Mouse (Mus musculus): ENCODE data around the gene Arsa. TPM values are rescaled to one million over a fixed set of nuclear protein-coding genes. Genes with fewer than 3 reads are reported as not detected.

Gene Arsa
- total RNA-seq (2021) = 10 to 100 TPM; 12.0 to 14.6 TPM

DNA sequence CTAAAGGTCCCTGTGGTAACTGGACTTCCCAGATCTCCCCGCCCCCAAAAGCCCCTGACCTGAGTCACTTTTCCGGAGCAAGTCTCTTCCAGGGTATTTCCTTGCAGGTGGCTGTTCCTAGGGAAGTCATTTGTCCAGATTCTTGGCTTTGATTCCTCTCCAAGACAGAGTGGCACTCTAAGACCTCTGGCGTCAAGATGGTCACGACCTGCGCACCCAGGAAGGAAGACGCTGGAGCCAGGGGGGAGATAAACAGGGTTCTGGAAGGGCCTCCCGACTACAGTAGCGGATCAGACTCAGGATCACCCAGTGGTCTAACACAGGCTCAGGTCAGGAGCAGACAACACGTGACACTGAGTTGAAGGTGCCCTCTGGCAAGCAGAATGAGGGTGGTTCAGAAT, at the start of gene Arsa:
TSS of gene Arsa (minus strand) at position 335 of the 401 bp plus-strand sequence.
- DNase-seq = peak; percentile 35

DNA sequence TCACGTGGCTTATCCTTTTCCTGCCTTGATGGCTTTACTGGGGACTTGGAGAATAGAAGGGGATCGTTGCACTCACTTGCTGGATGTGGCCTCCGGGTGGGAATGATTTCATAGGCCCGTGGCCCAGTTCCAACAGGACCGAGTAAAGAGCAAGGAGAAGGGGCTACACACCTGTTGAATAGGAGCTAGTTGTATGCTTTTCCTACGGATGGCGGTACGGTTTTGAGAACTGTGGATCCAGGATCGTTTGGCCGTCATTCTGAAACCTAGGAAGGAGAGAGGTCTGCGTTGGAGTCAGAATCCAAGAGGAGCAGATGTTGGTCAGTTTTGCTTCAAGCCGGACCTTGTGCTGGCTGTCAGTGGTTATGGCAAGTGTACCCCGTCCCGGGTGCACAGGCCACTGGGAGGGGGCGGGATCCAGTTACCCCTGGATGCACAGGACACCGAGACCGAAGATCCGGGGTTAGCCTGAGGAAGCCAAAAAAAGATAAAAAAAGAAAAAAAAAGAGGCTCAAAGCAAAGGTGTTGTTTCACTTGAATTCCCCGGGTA, 49.6 kb upstream of the Arsa start:
- no peak for DNase-seq

DNA sequence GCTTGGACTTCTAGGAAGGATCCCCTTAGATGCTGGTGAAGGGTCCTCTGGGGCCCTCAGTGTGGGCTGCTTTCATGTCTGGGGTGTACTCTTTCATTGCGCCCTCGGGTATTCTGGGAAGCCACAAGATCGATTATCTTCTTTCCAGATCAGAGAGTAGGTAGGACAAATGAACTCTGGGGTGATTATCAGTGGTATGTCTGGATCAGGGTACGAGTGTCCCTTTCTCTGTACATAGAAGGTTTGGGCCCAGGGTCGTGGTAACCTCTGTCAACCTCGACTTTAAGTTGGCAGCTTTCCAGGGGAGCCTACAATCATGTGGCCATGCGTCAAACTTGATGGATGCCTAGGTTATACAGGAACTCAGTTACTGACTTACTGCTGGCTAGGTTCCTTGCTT, 48.7 kb upstream of the Arsa start:
- no peak for DNase-seq

- no peak for DNase-seq
These were observed 48.2 kb upstream of the Arsa start for GRCm38 (mm10) chr15:89525464-89525863.

DNA sequence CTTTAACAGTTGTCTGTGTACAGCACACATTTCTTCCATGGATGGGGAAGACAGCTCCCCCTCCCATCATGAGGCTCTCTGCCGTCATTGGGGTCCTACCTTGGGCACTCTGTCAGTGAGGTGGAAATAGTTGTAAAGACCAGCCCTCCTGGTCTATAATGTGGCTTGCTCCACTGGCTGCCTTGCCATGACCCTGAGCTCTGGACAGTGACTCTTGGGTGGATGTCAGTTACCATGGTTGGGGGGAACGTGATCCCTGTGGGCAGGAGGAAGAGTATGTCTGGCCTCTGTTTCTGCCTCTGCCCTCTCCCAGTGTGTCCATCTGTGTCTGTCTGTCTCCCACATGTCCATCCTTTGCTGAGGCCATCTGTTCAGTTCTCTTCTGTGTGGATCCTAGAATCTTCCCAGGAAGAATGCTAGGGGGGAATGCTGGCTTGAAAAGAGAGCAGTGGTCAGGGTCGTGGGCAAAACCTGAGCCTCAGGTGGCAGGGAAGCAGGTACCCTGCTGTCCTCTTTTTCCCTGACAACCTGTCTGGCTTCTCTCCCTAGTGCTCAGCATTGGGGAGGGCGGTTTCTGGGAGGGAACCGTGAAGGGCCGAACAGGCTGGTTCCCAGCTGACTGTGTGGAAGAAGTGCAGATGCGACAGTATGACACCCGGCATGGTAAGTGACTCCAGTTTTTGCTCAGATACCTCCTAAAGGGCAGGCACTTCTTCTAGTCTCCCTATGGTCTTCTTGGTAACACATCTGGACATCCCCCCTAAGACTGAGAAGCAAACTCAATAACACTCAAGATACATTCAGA, 47.6 kb upstream of the Arsa start:
- DNase-seq = no peak

DNA sequence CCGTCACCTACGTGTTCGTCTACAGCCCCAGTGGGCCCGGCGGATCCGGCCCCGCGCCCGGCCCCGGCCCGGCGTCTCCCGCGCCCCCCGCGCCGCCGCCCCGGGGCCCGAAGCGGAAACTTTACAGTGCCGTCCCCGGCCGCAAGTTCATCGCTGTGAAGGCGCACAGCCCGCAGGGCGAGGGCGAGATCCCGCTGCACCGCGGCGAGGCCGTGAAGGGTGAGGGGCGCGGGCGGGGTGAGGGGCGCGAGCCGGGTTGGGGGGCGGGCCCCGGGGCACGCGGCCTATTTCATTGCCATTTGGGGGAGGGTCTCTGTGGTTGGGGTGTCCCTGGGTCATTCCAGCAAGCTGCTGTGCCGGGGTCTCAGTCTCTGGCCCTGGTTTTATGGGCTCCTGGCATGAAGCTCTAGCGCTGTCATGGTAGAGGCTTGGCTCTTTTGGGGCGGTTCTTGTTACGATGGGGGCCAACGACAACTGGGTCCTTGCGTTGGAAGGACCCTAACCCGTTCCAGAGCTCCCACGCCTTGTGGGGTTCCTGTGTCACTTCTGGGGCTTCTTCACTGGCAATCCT, 46.9 kb upstream of the Arsa start:
- no peak for DNase-seq

DNA sequence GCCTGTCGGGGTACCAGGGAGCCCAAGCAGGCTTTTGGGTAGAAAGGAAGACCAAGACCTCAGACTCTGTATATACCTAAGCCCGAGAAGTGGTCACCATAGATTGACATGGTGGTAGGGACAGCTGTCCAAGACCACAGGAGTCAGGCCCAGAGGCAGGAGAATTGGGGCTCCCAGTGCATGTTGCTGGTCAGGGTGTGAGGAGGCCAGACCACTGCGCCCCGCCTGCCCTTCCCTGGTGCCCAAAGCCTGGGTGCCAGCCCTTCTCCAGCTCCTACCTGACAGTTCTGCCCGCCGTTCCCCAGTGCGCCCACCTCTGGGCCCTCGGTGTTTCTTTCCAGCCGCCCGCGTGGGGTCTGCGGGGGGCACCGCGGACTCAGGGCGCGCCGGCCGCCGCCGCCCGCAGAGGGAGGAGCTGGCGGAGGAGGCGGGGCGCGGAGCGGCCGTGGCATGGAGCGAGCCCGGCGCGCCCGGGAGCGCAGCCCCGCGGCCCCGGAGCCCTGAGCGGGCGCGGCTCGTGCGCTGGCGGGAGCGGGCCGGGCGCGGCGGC, 46.1 kb upstream of the Arsa start:
- DNase-seq = no peak

DNA sequence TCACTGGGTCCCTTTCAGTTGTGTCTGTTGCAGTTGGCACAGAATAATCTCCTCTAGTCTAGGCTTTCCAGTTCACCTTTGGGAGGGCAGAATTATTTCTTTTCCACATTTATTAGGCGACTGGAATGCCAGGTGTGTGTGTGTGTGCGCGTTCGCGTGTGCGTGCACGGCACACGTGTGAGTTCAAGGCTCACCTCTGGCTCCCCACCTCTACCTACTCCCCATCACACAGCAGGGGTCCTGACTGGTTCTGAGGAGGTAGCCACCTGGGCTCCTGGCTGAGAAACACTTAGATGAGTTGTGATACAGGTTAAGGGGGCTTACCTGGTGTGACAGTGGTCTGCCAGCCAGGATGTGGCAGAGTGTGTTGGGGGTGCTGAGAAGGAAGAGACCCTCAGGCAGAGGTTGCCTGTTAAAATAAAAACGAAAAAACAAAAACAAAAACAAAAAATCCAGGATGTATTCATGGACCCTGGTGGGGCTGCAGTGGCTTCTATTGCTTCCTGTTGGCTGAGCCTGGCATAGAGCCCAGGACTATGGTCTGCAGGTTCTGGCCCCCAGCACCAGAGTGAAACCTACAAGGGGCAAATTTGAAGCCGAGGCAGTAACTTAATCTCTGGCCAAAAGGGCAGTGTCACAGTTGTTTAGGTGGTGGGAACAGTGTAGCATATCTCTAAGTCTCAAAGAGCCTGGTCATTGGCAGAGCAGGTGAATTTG, 45.5 kb upstream of the Arsa start:
- no peak for DNase-seq

DNA sequence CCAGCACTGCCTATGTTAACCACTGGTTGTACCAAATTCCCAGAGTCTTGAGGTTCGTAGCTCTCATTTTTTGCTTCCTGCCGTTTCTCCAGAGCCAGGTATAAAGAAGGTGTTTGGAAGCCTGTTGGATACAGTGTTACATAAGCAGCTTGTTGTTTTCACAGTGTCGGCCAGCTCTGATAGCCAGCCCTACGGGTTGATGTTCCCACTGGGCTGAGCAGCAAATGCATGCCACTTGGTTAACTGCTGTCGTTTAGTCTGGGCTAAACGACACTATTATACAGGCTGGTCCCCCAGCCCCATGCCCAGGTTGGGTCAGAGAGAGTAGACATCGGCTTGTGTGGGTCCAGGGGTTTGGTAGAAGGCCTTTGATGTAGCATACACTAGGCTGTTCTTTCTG, 44.7 kb upstream of the Arsa start:
- DNase-seq = no peak

GRCm38 (mm10) chr15:89512679-89513078, 35.5 kb upstream of the Arsa start:
- DNase-seq = no peak

DNA sequence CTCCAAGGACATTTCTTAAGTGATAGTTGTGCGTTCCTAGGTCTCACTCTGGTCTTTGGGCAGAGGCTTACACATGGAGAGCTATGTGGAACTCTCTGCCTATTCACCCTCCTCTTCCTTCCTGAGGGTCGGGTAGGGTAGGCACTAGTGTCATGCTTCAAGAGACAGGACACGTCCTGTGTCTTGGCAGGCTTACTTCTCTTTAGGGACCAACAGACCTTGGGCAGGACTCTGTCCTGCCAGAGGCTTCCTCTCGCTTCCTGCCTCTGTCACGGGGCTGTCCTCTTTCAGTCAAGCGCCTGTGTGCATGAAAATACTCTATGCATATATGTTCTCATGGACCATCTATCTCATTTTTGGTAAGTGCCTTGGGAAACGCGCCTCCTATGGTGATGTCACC, 30.5 kb upstream of the Arsa start:
- DNase-seq = no peak

DNA sequence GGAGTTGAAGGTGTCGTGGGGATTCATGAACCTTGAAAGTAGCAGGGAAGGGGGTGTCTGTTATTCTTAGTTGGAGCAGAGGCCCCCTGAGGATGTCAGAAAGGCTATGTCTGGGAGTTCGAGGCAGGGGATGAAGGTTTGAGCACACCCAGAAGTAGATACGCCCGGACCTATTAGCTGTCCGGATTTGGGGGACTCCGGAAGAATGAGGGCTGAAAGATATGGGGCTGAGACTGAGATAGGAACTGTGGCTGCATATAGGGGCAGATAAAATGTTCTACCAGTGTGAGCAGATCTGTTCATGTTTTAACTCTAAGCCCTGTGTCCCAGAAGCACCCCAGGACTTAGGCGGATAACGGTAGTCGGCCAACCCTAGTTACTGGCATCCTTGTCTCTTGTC, 27.6 kb upstream of the Arsa start:
- DNase-seq = no peak

DNA sequence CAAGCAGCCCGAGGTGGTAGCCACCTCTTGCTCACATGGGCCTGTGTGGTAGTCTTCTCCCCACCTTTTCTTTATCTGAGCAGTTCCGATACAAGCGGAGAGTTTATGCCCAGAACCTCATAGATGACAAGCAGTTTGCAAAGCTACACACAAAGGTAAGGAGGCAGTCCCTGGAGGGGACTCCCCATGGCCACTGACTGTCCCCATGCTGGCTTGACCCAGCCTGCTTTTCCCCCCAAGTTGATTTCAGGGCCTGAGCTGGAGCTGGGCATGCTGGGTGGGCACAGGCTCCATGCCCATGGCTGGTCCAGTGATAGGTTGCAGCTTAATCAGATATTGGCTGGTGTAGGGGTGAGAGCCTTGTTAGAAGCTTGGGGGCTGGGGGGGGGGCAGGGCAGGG, 24.1 kb upstream of the Arsa start:
- no peak for DNase-seq

GRCm38 (mm10) chr15:89500221-89500791, 23.1 kb upstream of the Arsa start:
- DNase-seq = peak; percentile 24

- peak; percentile 65 for DNase-seq
These were observed 22.6 kb upstream of the Arsa start for GRCm38 (mm10) chr15:89499784-89500220.

GRCm38 (mm10) chr15:89498961-89499688, 21.9 kb upstream of the Arsa start, which contains the start of gene Shank3:
Gene Shank3, plus strand, starts transcription at chr15:89499623.
- DNase-seq = peak; percentile 30

DNA sequence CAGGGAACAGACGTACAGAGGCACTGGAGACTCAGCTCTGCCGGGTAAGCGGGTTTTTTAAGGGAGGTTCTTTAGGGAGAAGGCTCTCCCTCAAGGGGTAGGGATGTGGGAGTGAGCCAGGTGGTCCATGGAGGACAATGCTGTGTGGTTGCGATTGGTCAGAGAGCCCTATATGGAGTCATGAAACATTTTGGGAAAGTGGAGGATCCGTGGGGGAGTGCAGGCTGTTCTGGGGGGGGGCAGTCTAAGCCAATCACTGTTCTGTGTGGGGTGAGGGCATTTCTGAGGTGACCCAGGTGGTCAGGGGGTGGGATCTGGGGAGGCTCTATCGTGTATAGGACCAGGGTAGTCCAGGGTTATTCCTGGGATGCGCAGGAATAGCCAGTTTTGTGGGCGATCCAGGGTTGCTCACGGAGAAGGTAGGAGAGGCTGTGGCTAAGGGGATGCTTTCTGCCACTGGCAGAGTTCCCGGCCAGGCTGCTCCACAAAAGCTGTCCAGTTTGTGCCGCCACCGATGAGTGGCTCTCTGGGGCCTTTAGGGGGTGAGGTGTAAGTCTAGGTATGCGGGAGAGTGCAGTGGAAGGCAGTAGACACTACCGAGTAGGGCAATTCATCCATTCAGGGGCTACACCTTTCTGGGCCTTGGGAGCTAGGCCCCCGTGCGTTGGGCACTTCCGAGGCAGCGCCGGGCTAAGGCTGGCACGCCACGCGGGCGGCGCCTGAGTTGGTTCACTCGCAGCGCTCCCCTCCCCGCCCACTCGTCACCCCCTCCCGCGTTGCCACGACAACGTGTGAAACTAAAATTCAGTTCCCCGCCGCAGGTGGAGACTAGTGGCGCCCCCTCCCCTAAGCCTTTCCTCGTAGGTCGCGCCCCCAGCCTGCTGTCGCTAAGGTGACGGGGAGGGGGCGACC, 21.1 kb upstream of the Arsa start:
- peak; percentile 46 for DNase-seq

DNA sequence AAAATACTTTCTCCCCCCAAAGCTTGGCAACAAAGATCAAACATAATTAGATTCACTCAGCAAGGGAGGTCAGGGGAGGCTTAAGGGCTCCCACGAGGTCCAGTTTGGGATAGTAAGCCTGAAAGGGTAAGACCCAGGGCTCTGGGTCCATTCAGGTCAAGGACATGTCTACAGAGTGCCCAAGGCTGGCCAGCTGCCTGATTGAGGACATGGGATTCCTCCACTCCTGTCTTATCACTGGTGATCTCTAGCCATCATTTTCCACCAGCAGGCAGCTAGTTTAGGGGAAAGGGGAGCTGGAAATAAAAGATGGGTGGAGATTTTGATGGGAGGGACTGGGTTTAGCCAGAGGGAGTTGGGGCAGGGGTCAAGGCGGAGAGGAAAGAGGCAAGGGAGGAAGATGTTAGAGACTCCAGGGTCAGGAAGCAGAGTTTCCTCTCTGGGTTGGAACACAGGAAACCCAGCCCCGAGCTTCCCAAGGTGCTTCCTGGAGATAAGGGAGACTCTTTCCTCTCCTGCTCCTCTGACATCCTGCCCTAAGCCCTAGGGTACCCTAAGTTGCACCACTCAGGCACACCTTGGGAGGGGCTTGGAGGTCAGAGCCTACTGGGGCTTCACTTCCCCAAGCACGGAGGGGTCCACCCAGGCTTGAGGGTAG, 20.3 kb upstream of the Arsa start:
- peak; percentile 67 for DNase-seq

DNA sequence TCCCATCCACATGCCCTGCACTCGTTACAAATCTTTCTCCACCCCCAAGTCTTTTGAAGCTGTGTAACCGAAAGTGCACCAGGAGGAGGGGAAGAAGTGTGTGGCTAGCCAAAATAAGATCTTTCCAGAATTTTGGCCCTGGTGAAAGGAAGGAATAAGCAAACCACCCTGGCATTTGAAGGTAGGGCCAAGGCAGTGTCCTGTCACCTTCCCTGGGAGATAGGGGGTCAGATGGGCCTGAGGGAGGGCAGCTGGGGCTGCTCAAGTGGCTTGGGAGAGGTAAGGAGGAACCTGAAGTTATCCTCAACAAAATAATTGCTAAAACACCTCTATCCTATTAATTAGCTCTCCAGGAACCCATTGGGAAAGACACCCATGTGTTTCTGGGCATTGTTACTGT, 19.6 kb upstream of the Arsa start:
- no peak for DNase-seq

DNA sequence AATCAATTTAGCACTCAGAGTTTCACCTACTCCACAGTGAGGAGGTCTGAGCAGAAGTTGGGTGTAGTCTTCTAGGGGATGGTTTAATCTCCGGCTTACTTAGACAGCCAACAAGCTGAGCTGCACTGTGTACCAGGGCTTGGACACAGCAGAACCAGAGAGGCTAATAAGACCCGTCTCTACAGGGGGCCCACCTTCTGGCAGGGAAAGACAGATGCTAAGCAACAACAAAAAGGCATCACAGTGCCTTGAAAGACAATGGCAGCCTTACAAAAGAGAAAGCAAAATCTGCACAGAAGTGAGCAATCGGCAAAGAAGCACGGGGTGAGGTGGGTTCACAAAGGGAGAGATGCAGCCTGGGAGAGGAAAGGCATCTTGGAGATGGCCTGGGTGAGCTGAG, 18.9 kb upstream of the Arsa start:
- no peak for DNase-seq

All from heart, postnatal 4 days (tissue).